Mouse (Mus musculus) naive thymus-derived CD4-positive, alpha-beta T cell, adult 2 months (primary cell): ENCODE data around the gene Hoxc13.
A peak's percentile ranks its signal among the peaks of the same experiment; 100 is the strongest.

Experiments used
- DNase-seq: peaks from one replicate; pipeline ENCODE4 v3.0.0-alpha.2; 2011; ENCODE audit warnings: low read depth

Gene Hoxc13

GRCm38 (mm10) chr15:102965003-102965891 lies 44.3 kb downstream of the Hoxc13 start:
- DNase-seq = no peak

- peak; percentile 74 for DNase-seq
Measured at GRCm38 (mm10) chr15:102965892-102966775, 45.2 kb downstream of the Hoxc13 start.

GRCm38 (mm10) chr15:102966776-102967311 lies 45.9 kb downstream of the Hoxc13 start, which contains the start of gene Hoxc10:
Hoxc10 (plus strand) TSS chr15:102966796.
- DNase-seq = no peak

- no peak for DNase-seq
Measured at GRCm38 (mm10) chr15:102967312-102967510, 46.3 kb downstream of the Hoxc13 start, which contains the start of gene Hoxc5. Hoxc5 (plus strand) TSS chr15:102967443.

GRCm38 (mm10) chr15:102967511-102968397 lies 46.9 kb downstream of the Hoxc13 start:
- no peak for DNase-seq

- DNase-seq = no peak
Measured at GRCm38 (mm10) chr15:102969296-102969695, 48.4 kb downstream of the Hoxc13 start.

- no peak for DNase-seq
Measured at GRCm38 (mm10) chr15:102970740-102971139, 49.8 kb downstream of the Hoxc13 start.

- no peak for DNase-seq
Measured at GRCm38 (mm10) chr15:102972254-102972653, 51.4 kb downstream of the Hoxc13 start.

- no peak for DNase-seq
Measured at GRCm38 (mm10) chr15:102972753-102973152, 51.9 kb downstream of the Hoxc13 start.

GRCm38 (mm10) chr15:102975034-102975433 lies 54.1 kb downstream of the Hoxc13 start:
- DNase-seq = no peak

- DNase-seq = no peak
Measured at GRCm38 (mm10) chr15:102975688-102976111, 54.8 kb downstream of the Hoxc13 start.

- no peak for DNase-seq
Measured at GRCm38 (mm10) chr15:102976171-102976570, 55.3 kb downstream of the Hoxc13 start, which contains the start of gene Hoxc9. Hoxc9 (plus strand) TSS chr15:102976439.

- DNase-seq = peak; percentile 46
Measured at GRCm38 (mm10) chr15:102976631-102977422, 55.9 kb downstream of the Hoxc13 start.

- no peak for DNase-seq
Measured at GRCm38 (mm10) chr15:102977423-102977974, 56.6 kb downstream of the Hoxc13 start.
